Mouse (Mus musculus) left cerebral cortex, adult 8-10 months (tissue): ENCODE measurements around the gene B230217C12Rik. TPM values are rescaled to one million over a fixed set of nuclear protein-coding genes. Genes with fewer than 3 reads are reported as not detected.
A peak's percentile ranks its signal among the peaks of the same experiment; 100 is the strongest.
"Not testable (repeated sequence)": the region's sequence is repeated elsewhere in the genome, so short reads cannot be mapped to it uniquely, and the experiment has no call there.

Experiments
- DNase-seq, 2 experiments: peaks; one replicate each; pipeline ENCODE4 v3.0.0; 2022; ENCODE audit warnings: low spot score in 2 of 2
- total RNA-seq, 4 experiments: library from RNA; stranded (reverse); gene quantifications; 2 replicates each; pipeline ENCODE4 v1.2.4; 2022

Gene B230217C12Rik
- total RNA-seq, 4 experiments from 2014 or later: 73.0 to 83.2 (median 79.8) TPM

DNA sequence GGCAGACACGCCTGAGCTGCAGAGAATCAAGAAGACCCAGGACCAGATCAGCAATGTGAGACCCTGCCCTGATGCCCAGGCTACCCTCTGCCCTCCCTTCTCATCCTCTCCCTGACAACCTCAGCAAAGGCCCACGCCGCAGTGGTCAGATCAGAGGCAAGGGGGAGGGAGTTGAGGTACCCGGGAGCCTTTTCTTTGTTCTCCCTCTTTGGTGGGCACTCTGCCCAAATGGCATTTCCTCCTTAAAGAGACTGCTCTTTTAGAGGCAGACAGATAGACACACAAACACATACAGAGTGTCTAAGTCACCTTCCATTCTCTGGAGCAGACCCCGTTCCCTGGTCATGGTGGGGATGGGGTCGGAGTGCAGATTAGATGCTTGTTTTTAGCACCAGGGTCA lies 15.7 kb upstream of the B230217C12Rik start:
- DNase-seq: no peak

DNA sequence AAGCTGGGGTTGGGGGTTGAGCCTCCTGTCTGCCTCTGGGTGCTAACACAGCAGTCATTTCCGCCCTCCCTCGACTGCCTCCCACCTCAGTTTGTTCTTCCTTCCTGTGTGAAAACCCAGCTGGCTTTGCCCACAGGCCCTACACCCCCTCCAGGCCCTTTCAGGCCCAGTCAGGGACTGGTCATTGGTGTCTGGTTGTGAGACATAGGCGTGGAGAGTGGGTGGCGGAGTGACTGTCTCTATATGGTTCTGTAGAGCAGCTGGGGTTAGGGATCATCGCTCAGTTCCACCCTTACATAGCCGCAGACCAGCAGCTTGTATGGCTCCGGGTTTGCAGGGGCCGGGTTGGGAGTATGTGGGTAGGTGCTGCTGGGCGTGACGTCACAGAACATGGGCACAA lies 15.3 kb upstream of the B230217C12Rik start:
- DNase-seq: no peak

DNA sequence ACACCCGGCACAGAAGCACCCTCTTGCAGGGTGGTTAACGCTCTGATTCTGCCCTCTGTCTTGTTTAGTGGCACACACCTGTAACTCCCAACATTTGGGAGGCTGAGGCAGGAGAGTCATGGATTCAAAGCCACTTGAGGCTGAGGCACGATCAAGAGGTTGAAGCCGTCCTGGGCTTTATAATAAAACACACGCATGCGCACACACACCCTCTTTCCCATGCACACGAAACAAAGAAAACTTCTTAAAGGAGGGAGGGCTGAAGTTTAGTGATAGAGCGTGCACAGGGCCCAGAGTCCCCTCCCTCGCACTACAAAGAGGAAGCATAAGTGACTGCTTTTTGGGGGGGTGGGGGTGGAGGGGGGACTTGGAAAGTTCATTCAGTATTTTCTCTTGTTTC lies 14.6 kb upstream of the B230217C12Rik start:
- DNase-seq: no peak

DNA sequence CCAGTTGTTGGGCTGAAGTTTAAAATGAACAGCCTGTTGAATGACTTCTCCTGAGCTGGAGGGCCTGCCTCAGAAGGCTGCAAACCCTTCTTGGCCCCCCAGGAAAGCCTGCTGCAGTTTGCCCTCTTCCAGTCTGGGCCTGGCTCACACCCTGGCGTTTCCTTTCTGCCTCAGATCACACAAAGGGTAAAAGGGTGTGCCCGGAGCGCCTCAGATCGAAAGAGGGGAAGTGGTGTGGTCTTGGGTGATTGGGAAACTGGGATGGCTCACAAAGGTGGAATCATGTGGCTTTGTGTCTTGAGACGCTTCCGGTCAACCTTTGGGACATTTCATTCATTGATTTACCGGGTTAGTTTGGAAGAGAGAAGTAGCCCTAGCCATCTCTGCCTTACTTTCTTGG lies 14.2 kb upstream of the B230217C12Rik start:
- DNase-seq: no peak

DNA sequence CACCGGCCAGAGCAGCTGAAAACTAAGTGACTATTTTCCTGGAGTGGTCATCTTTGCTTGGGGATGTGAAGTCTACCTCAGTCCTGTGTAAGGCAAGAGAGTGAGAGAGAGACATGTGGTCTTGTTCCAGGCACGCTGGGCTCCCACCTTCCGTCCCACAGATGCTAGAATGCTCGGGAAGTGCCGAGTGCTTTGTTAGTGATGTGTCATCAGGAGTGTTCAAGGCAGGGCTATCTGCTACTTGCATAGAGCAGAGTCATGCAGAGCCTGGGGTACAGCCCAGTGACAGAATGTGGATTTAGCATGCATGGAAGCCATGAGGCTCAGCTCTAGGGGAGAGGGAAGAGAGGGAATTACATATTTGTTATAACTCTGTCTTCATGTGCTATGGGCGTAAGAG lies 12.9 kb upstream of the B230217C12Rik start:
- DNase-seq: no peak

DNA sequence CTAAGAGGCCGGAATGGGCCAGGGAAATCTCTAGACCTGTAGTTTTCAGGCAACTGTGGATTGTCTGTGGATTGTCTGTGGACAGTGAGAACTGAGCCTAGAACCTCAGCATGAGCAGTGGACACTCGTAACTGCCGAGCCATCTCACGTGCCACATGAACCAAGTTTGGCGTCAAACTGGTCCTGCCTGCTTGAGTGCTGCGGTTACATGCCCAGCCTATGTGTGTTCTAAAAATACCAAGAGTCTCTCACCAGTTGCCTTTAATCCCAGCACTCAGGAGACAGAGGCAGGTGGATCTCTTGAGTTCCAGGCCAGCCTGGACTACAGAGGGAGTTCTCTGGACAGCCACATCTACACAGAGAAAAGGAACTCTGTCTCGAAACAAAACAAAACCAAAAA lies 11.2 kb upstream of the B230217C12Rik start:
- DNase-seq: no peak

DNA sequence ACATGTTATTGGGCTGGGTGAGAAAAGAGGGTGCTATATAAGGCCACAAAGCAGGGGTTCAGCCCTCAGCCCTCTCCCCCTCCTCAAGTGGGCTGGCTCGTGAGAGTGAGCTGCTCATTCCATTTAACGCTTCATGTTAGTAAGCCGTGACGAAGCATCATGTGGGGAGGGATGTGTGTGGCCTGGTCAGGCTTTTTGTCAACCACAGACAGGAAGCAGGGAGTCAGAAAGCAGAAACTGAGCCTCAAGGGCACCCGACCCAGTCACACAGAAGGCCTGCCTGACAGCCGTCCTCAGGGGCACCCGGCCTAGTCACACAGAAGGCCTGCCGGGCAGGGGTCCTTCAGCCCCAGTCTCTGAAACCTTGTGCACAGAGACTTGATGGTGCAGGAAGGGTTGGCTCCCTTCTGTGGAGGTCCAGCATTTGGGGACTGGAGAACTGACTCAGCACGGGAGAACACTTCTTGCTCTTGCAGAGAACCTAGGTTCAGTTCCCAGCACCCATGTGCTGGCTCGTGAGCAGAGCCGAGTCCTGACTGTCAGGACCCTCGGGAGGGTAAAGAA lies 10.6 kb upstream of the B230217C12Rik start:
- DNase-seq: no peak

DNA sequence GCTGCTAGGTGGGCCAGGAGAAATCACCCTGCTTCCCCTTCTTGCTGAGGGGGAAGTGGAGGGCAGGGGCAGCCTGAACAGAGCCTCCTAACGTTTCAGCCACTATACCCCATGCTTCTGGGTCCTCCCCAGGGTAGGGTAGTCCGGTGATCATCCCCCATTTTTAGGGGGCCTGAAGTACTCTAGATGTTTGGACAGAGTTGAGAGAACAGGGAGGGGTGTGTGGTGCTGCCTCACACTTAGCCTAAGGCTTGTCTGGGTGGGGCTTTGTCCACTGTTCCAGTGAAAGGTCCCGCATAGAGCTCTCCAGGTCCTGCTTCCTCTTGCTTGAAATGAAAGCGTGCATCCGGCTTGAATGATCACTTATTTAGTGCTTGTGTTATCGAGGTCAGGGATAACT lies 10.1 kb upstream of the B230217C12Rik start:
- no peak for DNase-seq

DNA sequence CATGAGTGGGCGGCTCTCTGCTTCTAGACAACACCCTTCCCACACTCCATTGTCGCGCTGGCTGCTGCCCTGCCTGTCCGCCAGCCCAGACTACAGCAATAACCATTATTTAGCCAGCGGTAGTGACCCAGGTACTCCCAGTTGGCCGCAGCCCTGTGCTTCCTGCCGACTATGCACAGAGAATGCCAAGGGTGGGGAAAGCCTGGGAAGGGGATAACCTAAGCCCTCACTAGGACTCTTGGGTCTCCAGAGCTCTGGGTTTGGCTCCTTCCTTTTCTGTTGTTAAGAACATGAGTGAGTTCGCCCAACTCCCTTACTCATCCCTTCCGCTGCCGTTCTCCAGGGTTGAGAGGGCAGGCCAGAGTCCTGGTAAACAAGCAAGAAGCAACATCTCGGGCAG lies 8.6 kb upstream of the B230217C12Rik start:
- DNase-seq: no peak

DNA sequence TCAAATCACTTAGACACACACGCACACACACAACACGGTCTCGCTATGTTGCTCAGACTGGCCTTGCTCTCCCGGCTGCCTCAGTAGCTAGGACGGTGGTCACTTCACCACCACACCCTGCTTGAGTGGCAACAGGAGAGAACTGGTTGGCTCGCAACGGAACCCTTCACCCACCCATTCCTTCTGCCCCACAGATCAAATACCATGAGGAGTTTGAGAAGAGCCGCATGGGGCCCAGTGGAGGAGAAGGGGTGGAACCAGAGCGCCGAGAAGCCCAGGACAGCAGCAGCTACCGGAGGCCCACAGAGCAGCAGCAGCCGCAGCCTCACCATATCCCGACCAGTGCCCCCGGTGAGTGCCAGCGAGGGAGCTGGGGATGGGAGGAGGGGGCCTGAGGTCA lies 7.2 kb upstream of the B230217C12Rik start:
- DNase-seq: no peak

DNA sequence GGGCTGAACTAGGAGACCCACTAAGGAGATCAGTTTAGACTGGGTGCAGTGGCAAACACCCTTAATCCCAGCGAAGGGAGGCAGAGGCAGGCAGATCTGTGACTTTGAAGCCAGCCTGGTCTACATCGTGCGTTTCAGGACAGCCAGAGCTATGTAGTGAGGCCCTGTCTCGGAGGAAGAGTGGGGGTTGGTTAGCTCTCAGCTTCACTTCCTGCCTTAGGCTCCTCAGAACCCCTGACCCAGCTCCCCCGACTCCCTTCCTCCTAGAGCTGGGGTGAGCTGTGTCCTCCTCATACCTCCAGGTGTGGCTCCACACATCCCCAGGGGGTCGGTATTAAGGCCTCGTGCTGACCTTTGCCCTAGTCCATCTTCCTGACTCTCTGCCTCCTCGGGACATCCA lies 4.0 kb upstream of the B230217C12Rik start:
- no peak for DNase-seq

DNA sequence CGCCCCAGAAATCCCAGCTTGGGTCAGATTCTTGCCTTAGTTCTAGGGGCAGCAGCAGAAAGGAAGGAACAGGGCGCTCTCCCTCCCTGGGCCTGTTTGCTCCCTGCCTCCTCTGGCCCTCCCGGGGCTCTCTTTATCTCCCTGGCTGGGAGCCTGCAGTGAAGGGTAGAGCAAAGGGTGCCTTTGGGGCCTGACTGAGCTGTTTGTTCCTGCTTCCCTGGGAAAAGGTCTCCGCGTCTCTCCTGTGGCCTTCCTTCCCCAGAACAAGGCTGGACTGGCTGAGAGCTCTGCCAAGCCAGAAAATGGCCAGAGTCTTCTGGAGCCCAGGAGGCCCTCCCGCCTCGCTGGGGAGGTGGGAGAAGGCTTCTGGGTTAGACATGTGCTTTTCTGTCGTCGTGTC lies 3.5 kb upstream of the B230217C12Rik start:
- DNase-seq: not testable (repeated sequence)

DNA sequence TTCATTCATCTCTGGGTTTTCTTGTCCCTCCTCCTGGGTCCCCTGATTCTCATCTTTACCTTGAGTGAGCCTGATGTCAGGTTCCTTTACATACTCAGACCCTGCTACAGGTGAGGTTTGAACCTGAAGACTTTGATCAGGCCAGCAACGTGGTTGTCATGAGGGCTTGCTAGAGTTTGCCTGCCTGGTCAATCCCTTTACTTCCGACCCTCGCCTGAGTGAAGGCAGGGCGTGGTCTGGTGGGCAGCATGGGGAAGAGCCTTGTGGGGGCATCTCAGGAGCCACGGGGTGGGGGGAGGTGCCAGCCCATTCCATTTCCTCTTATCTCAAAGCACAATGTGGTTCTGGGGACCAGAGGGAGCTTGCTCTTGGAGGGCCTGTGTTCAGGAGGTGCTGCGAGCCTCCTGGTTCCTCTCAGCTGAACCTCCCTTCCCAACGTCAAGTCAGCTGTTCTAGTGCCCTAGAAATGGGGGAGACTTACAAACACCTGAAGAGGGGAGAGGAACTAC lies 2.9 kb upstream of the B230217C12Rik start:
- DNase-seq: no peak

DNA sequence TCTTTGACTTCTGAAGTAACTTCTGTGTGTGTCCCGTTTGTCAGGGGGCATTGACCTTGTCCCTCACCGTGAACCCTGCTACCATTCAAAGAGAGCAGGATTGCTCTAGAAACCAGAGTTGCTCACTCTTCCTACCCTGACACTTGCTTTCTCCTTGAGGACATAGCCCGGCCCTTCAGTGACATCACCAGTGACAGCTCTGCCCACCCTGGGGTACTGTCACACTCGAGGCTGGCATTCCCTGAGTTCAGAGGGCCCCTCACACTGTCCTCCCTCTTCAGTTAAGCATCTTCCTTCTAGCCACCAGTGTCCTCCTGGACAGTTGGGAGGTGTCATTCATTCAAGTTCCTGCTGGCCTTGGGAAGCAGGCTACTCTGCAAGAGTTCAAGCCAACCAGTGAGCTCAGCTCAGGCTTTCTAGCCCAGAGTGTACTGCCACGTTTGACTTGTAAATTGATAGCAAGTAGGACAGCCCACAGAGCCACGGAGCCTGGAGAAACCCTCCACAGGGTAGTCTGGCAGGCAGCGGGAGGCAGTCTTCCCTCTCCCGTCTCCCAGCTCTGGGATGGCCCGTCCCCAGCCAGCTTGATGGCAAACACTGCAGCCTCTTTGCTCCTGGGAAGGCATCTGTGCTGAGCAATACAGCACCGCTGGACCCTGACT lies 1.7 kb upstream of the B230217C12Rik start:
- no peak for DNase-seq

DNA sequence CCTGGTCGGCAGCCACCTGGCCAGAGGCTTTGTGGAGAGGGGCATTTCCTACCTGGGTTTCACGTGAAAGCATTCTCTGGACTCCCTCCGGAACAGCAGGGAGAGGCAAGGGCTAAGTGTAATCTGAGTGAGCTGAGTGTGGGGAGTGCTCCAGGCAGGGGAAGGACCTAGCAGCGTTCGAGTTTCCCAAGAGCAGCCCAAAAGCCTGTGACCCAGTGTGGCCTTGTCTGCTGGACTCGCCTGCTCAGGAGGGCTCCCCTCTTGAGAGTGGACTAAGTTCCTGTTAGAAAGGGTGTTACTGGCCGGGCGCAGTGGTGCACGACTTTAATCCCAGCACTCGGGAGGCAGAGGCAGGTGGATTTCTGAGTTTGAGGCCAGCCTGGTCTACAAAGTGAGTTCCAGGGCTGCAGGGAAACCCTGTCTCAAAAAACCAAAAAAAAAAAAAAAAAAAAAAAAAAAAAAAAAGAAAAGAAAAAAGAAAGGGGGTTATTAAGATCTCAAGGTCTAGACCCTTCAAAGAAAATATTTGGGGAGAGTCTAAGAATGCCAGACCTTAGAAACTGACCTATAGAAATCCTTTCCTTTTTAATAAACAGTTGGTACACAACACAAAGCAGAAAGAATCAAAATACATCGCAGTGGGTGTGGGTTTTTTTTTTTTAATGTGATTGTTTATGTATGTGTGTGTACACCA lies 992 bp upstream of the B230217C12Rik start:
- no peak for DNase-seq

DNA sequence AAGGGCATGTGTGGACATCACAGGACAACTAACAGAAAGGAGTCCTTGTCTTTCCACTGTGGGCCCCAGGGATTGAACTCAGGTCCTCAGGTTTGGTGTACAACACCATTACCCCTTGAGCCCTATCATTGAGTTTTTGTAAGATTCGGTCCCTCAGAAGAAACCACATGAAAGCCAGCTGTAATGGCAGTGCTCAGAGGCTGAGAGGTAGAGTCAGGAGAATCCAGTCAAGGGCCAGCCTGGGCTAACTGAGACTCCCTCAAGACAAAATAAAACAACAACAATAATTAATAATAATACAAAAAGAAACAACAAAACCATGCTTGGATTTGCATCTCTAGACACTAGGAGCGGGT lies 467 bp upstream of the B230217C12Rik start:
- no peak for DNase-seq

DNA sequence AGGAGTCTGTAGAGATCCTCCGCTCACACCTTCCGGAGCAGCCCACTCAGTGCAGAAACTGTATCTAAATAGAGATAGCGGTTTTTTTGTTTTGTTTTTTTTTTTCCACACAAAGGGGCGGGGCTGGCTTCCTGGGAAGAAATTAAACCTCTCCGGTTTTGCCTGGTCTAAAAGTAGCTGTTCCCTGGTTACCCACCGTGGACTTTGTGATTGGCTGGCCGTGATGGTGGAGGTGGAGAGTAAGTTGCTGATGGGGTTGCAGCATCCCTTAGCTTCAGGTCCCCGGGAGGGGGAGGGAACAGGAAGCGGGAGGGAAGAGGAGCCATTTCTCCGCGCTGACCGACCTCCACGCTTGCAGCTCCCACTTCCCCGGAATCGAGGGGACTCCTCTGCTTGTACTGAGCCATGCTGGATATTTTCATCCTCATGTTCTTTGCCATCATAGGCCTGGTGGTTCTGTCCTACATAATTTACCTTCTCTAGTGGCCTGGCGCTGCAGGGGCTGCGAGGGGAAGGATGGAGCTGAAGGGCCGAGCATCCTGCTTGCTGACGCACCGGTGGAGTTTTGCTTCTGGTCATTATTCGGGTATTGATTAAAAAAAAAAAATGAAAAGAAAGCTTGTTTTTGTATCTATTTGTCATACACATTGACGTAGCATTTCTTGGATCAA lies 546 bp downstream of the B230217C12Rik start:
- peak; percentile 81 to 96 for DNase-seq

DNA sequence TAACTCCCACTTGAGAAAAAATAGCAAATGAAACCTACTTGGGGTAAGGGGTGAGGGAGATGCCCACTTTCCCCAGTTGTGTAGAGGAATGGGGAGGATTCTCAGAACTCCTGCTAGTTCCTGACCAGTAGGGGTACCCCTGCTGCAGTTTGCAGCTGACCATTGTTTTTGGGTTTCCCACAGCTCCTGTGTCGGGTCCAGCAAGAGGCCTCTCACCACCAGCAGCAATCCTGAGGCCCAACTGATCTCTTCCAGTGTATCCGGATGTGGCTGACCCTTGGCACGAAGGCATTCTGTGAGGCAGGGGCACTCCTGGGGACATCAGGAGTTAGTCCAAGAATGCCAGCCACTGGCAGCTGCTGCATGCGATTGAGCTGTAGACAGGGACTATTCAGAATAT lies 1.4 kb downstream of the B230217C12Rik start:
- DNase-seq: no peak

DNA sequence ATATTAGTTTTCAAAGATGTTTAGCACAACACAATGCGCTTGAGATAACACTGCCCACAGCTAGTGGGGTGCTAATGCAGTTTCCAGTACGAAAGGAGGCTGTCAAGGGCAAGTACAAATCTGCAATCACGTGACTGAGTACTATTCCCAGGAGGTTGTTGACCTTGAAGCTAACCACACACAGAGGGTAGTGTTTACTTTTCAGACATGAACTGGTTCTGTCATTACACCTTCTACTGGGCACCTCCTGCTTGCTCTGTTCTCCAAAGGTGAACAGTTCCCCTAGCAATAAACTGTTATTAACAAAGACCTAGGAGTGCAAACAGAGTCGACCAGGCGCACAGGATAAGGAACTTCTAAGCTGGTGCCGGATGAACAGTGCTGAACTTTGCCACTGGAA lies 9.8 kb downstream of the B230217C12Rik start:
- DNase-seq: no peak

DNA sequence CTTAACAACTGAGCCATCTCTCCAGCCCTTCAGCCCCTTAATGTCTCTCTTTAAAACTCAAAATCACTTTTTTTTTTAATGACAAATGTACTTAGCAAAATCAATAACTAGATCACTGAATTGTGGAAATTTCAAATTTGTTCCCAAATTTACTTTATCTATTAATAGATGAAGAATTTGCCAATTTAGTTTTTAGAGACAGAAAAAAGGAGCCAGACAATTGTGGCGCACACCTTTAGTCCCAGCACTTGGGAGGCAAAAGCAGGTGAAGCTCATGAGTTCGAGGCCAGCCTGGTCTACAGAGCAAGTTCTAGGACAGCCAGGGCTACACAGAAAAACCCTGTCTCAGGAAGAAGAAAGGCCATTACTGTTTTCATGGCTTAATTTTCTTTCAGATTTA lies 11.0 kb downstream of the B230217C12Rik start:
- DNase-seq: no peak

DNA sequence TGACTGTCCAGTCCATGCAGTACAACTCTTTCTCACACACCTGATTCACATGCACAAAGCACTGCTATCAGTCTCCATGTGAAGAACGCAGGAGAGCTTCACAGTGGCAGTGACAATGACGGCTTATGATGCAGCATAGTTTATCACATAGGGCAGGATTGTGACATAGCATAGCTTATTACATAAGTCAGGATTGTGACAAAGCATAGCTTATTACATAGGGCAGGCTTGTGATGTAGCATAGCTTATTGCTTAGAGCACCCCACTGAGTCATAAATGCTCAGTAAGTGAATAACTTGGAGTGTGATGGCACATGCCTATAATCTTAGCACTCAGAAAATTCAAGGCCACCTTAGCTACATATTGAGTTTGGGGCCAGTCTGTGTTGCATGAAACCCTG lies 14.9 kb downstream of the B230217C12Rik start:
- DNase-seq: no peak

DNA sequence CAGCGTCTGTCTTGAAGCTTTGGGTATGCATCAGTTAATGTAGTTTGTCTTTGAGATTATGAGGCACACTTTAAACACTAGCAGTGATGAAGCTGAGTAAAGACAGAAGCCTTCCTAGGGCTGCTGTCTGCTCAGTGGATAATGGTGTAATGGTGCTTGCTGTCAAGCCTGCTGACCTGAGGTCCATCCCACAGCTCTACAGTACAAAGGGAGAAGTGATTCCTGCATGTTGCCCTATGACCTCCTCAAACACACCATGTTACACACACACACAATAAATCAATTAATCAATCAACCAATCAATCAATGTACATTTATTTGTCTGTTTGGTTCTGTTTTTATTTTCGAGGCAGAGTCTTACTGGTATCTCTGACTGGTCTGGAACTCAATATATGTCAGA lies 21.6 kb downstream of the B230217C12Rik start:
- no peak for DNase-seq
